Mouse (Mus musculus): ENCODE results near the gene Zfand6.

The Zfand6 gene

DNA sequence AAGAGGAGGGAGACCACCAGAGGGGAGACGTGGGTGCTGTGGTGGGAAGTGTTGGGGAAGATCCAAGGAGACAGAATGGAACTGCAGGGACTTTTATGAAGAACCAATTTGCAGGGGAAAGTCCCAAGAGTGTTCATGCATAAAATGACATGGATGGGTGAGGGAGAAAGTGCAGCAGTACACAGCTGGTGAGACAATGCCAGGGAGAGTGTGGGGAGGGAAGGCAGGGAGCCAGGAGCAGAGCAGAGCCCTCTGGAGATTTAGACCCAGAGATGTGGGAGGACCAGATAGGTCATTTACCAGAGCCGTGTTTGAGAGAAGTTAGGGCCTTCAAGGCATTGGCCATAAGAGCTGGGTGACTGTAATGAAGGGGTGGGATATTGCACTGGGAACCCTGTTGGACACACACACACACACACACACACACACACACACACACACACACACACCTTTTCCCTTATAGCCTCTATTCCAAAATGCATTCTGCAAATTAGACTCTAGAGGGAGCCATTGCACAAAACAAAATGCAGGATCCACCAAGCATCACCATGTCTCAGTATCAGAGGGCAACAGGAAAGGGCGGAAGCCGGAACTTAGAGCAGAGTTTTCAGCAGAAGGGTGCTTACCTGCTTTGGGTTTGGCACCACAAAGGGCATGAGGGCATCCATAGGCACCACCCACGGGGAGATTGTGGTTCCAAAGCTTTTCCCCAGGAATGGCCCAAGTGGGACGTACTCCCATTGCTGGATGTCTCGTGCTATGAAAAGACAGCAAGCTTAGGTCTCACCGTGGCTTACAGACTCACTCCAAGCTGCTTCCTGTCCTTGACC lies 95.5 kb downstream of the Zfand6 start:
- no peak for DNase-seq (ENCODE audit: low read depth)

- DNase-seq (ENCODE audit: low read depth), result no peak
These were observed 98.4 kb downstream of the Zfand6 start for GRCm38 (mm10) chr7:84591347-84591746.

- no peak for DNase-seq (ENCODE audit: low read depth)
These were observed 99.1 kb downstream of the Zfand6 start for GRCm38 (mm10) chr7:84590622-84591021.

GRCm38 (mm10) chr7:84587101-84587783 lies 102.5 kb downstream of the Zfand6 start:
- DNase-seq (ENCODE audit: low read depth), result no peak

- DNase-seq (ENCODE audit: low read depth), result no peak
These were observed 103.2 kb downstream of the Zfand6 start for GRCm38 (mm10) chr7:84586360-84587100.

GRCm38 (mm10) chr7:84585086-84585485 lies 104.7 kb downstream of the Zfand6 start:
- no peak for DNase-seq (ENCODE audit: low read depth)

DNA sequence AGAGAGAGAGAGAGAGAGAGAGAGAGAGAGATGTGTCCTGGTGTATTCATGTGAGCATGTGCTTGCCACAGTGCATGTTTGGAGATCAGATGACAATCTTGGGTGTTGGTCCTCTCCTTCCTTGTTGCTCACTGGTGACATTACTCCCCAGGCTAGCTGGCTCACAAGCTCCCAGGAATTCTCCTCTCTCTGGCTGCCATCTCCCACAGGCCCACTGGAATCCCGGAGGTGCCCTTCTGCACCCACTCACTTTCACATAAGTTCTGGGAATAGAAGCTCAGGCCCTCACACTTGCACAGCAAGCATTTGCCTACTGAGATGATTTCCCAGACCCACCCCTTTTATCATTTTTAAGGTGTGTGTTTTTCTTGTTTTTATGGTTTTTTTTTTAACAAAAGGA lies 110.0 kb downstream of the Zfand6 start:
- DNase-seq (ENCODE audit: low read depth), result no peak

GRCm38 (mm10) chr7:84578841-84579240 lies 110.9 kb downstream of the Zfand6 start:
- no peak for DNase-seq (ENCODE audit: low read depth)

GRCm38 (mm10) chr7:84577034-84577433 lies 112.7 kb downstream of the Zfand6 start:
- no peak for DNase-seq (ENCODE audit: low read depth)

- no peak for DNase-seq (ENCODE audit: low read depth)
These were observed 123.6 kb downstream of the Zfand6 start for GRCm38 (mm10) chr7:84566200-84566599.

- no peak for DNase-seq (ENCODE audit: low read depth)
These were observed 125.5 kb downstream of the Zfand6 start for GRCm38 (mm10) chr7:84564236-84564635.

Measured in fibroblast of lung, adult 2 months (primary cell).